Mouse (Mus musculus): ENCODE data around the gene Dclk2. TPM values are rescaled to one million over a fixed set of nuclear protein-coding genes. Genes with fewer than 3 reads are reported as not detected.

Gene Dclk2
- polyA plus RNA-seq, 1 experiment from 2014 or later = 14.9 TPM

GRCm38 (mm10) chr3:86820344-86820743, 100.3 kb downstream of the Dclk2 start:
- 64% methylated on average over 10 of the region's 10 CpGs for WGBS (ENCODE audit: insufficient replicate concordance)
- Histone ChIP-seq H3K9me3 (replicated peaks; ENCODE audit: control insufficient read depth, low read length) (no peaks in the 10 kb centered on the region), H3K4me1 (ENCODE audit: control insufficient read depth, low read depth, low read length) (no peaks in the 10 kb centered on the region)

GRCm38 (mm10) chr3:86819372-86819771, 101.3 kb downstream of the Dclk2 start:
- no peak overlapping the region for H3K9ac ChIP-seq (ENCODE audit: low read depth, low read length)
- 73% methylated on average over 6 of the region's 6 CpGs for WGBS (ENCODE audit: insufficient replicate concordance)
- H3K4me3 ChIP-seq (ENCODE audit: low read depth, low read length) = no peak overlapping the region
- H3K27me3 ChIP-seq (ENCODE audit: control insufficient read depth, insufficient read depth, low read depth, low read length) = no peaks in the 10 kb centered on the region
- H3K36me3 ChIP-seq (ENCODE audit: control insufficient read depth, insufficient read depth) = no peaks in the 10 kb centered on the region
- H3K27ac ChIP-seq (ENCODE audit: low read length) = no peak overlapping the region
- no peak for ATAC-seq (ENCODE audit: low read depth)
- H3K4me1 ChIP-seq (ENCODE audit: control insufficient read depth, low read depth, low read length) = no peaks in the 10 kb centered on the region
- H3K9me3 ChIP-seq (replicated peaks; ENCODE audit: control insufficient read depth, low read length) = no peaks in the 10 kb centered on the region
- no peak overlapping the region for H3K4me2 ChIP-seq (ENCODE audit: low read depth, low read length)

More at GRCm38 (mm10) chr3:86820344-86820743, 100.3 kb downstream of the Dclk2 start:
- H3K36me3 ChIP-seq (ENCODE audit: control insufficient read depth, insufficient read depth) = no peaks in the 10 kb centered on the region
- no peak overlapping the region for H3K9ac ChIP-seq (ENCODE audit: low read depth, low read length)
- no peak for ATAC-seq (ENCODE audit: low read depth)
- H3K27ac ChIP-seq (ENCODE audit: low read length) = no peak overlapping the region
- H3K4me3 ChIP-seq (ENCODE audit: low read depth, low read length) = no peak overlapping the region
- H3K4me2 ChIP-seq (ENCODE audit: low read depth, low read length) = no peak overlapping the region
- no peaks in the 10 kb centered on the region for H3K27me3 ChIP-seq (ENCODE audit: control insufficient read depth, insufficient read depth, low read depth, low read length)

- H3K4me2 ChIP-seq (ENCODE audit: low read depth, low read length) = no peak overlapping the region
- 69% methylated on average over 13 of the region's 13 CpGs for WGBS (ENCODE audit: insufficient replicate concordance)
- H3K9ac ChIP-seq (ENCODE audit: low read depth, low read length) = no peak overlapping the region
- no peaks in the 10 kb centered on the region for H3K4me1 ChIP-seq (ENCODE audit: control insufficient read depth, low read depth, low read length)
- no peaks in the 10 kb centered on the region for H3K9me3 ChIP-seq (replicated peaks; ENCODE audit: control insufficient read depth, low read length)
- H3K27ac ChIP-seq (ENCODE audit: low read length) = no peak overlapping the region
- no peaks in the 10 kb centered on the region for H3K36me3 ChIP-seq (ENCODE audit: control insufficient read depth, insufficient read depth)
- no peak overlapping the region for H3K4me3 ChIP-seq (ENCODE audit: low read depth, low read length)
- no peak for ATAC-seq (ENCODE audit: low read depth)
- H3K27me3 ChIP-seq (ENCODE audit: control insufficient read depth, insufficient read depth, low read depth, low read length) = no peaks in the 10 kb centered on the region
Measured at GRCm38 (mm10) chr3:86818001-86818585, 102.6 kb downstream of the Dclk2 start.

- peak; percentile 91 for ATAC-seq (ENCODE audit: low read depth)
Measured at GRCm38 (mm10) chr3:86812689-86813088, 108.0 kb downstream of the Dclk2 start.

GRCm38 (mm10) chr3:86810908-86811307, 109.7 kb downstream of the Dclk2 start:
- ATAC-seq (ENCODE audit: low read depth) = no peak
- 67% methylated on average over 5 of the region's 5 CpGs for WGBS (ENCODE audit: insufficient replicate concordance)
- no peak overlapping the region for H3K27ac ChIP-seq (ENCODE audit: low read length)

More at GRCm38 (mm10) chr3:86812689-86813088, 108.0 kb downstream of the Dclk2 start:
- H3K4me3 ChIP-seq (ENCODE audit: low read depth, low read length) = no peak overlapping the region
- no peak overlapping the region for H3K4me2 ChIP-seq (ENCODE audit: low read depth, low read length)
- H3K9me3 ChIP-seq (replicated peaks; ENCODE audit: control insufficient read depth, low read length) = no peaks in the 10 kb centered on the region
- no peaks in the 10 kb centered on the region; the same call in 1 of the 2 replicates for H3K4me1 ChIP-seq (ENCODE audit: control insufficient read depth, low read depth, low read length)
- H3K27ac ChIP-seq (ENCODE audit: low read length) = no peak overlapping the region
- 19% methylated on average over 3 of the region's 3 CpGs for WGBS (ENCODE audit: insufficient replicate concordance)
- H3K9ac ChIP-seq (ENCODE audit: low read depth, low read length) = no peak overlapping the region
- H3K27me3 ChIP-seq (ENCODE audit: control insufficient read depth, insufficient read depth, low read depth, low read length) = no peaks in the 10 kb centered on the region
- no peaks in the 10 kb centered on the region for H3K36me3 ChIP-seq (ENCODE audit: control insufficient read depth, insufficient read depth)

GRCm38 (mm10) chr3:86809646-86810045, 111.0 kb downstream of the Dclk2 start:
- H3K27ac ChIP-seq (ENCODE audit: low read length) = no peak overlapping the region
- no peak for ATAC-seq (ENCODE audit: low read depth)
- 57% methylated on average over 2 of the region's 2 CpGs for WGBS (ENCODE audit: insufficient replicate concordance)

More at GRCm38 (mm10) chr3:86810908-86811307, 109.7 kb downstream of the Dclk2 start:
- Histone ChIP-seq H3K27me3 (ENCODE audit: control insufficient read depth, insufficient read depth, low read depth, low read length) (no peaks in the 10 kb centered on the region), H3K9ac (ENCODE audit: low read depth, low read length) (no peak overlapping the region), H3K36me3 (ENCODE audit: control insufficient read depth, insufficient read depth) (no peaks in the 10 kb centered on the region), H3K4me2 (ENCODE audit: low read depth, low read length) (no peak overlapping the region), H3K4me3 (ENCODE audit: low read depth, low read length) (no peak overlapping the region), H3K9me3 (replicated peaks; ENCODE audit: control insufficient read depth, low read length) (no peaks in the 10 kb centered on the region), H3K4me1 (ENCODE audit: control insufficient read depth, low read depth, low read length) (no peaks in the 10 kb centered on the region; the same call in 1 of the 2 replicates)

GRCm38 (mm10) chr3:86809199-86809598, 111.5 kb downstream of the Dclk2 start:
- H3K4me1 ChIP-seq (ENCODE audit: control insufficient read depth, low read depth, low read length) = no peaks in the 10 kb centered on the region; the same call in 1 of the 2 replicates
- no peak for ATAC-seq (ENCODE audit: low read depth)
- H3K4me2 ChIP-seq (ENCODE audit: low read depth, low read length) = no peak overlapping the region

More at GRCm38 (mm10) chr3:86809646-86810045, 111.0 kb downstream of the Dclk2 start:
- no peak overlapping the region for H3K4me2 ChIP-seq (ENCODE audit: low read depth, low read length)
- no peaks in the 10 kb centered on the region for H3K27me3 ChIP-seq (ENCODE audit: control insufficient read depth, insufficient read depth, low read depth, low read length)
- no peak overlapping the region for H3K9ac ChIP-seq (ENCODE audit: low read depth, low read length)
- no peaks in the 10 kb centered on the region; the same call in 1 of the 2 replicates for H3K4me1 ChIP-seq (ENCODE audit: control insufficient read depth, low read depth, low read length)
- H3K36me3 ChIP-seq (ENCODE audit: control insufficient read depth, insufficient read depth) = no peaks in the 10 kb centered on the region
- no peak overlapping the region for H3K4me3 ChIP-seq (ENCODE audit: low read depth, low read length)
- H3K9me3 ChIP-seq (replicated peaks; ENCODE audit: control insufficient read depth, low read length) = no peaks in the 10 kb centered on the region

GRCm38 (mm10) chr3:86807750-86808467, 112.7 kb downstream of the Dclk2 start:
- Histone ChIP-seq H3K4me3 (ENCODE audit: low read depth, low read length) (no peak overlapping the region), H3K9ac (ENCODE audit: low read depth, low read length) (no peak overlapping the region), H3K27ac (ENCODE audit: low read length) (no peak overlapping the region), H3K4me1 (ENCODE audit: control insufficient read depth, low read depth, low read length) (peaks cover 3% of the 10 kb centered on the region; the same call in 1 of the 2 replicates), H3K4me2 (ENCODE audit: low read depth, low read length) (no peak overlapping the region), H3K27me3 (ENCODE audit: control insufficient read depth, insufficient read depth, low read depth, low read length) (no peaks in the 10 kb centered on the region), H3K9me3 (replicated peaks; ENCODE audit: control insufficient read depth, low read length) (no peaks in the 10 kb centered on the region), H3K36me3 (ENCODE audit: control insufficient read depth, insufficient read depth) (no peaks in the 10 kb centered on the region)
- WGBS (ENCODE audit: insufficient replicate concordance) = 66% methylated on average over 14 of the region's 14 CpGs
- peak; percentile 41; the same call in 1 of the 2 replicates for ATAC-seq (ENCODE audit: low read depth)

More at GRCm38 (mm10) chr3:86809199-86809598, 111.5 kb downstream of the Dclk2 start:
- Histone ChIP-seq H3K36me3 (ENCODE audit: control insufficient read depth, insufficient read depth) (no peaks in the 10 kb centered on the region), H3K4me3 (ENCODE audit: low read depth, low read length) (no peak overlapping the region), H3K27me3 (ENCODE audit: control insufficient read depth, insufficient read depth, low read depth, low read length) (no peaks in the 10 kb centered on the region), H3K9me3 (replicated peaks; ENCODE audit: control insufficient read depth, low read length) (no peaks in the 10 kb centered on the region), H3K27ac (ENCODE audit: low read length) (no peak overlapping the region), H3K9ac (ENCODE audit: low read depth, low read length) (no peak overlapping the region)
- 72% methylated on average over 9 of the region's 9 CpGs for WGBS (ENCODE audit: insufficient replicate concordance)

GRCm38 (mm10) chr3:86806834-86807233, 113.8 kb downstream of the Dclk2 start:
- H3K27ac ChIP-seq (ENCODE audit: low read length) = no peak overlapping the region
- 81% methylated on average over 9 of the region's 9 CpGs for WGBS (ENCODE audit: insufficient replicate concordance)
- H3K36me3 ChIP-seq (ENCODE audit: control insufficient read depth, insufficient read depth) = no peaks in the 10 kb centered on the region
- H3K27me3 ChIP-seq (ENCODE audit: control insufficient read depth, insufficient read depth, low read depth, low read length) = no peaks in the 10 kb centered on the region
- ATAC-seq (ENCODE audit: low read depth) = no peak
- H3K9me3 ChIP-seq (replicated peaks; ENCODE audit: control insufficient read depth, low read length) = no peaks in the 10 kb centered on the region
- H3K4me1 ChIP-seq (ENCODE audit: control insufficient read depth, low read depth, low read length) = peaks cover 12% of the 10 kb centered on the region
- H3K4me3 ChIP-seq (ENCODE audit: low read depth, low read length) = no peak overlapping the region
- no peak overlapping the region for H3K4me2 ChIP-seq (ENCODE audit: low read depth, low read length)
- H3K9ac ChIP-seq (ENCODE audit: low read depth, low read length) = no peak overlapping the region
